Mouse (Mus musculus): ENCODE data around the gene Nkx2-5.

DNA sequence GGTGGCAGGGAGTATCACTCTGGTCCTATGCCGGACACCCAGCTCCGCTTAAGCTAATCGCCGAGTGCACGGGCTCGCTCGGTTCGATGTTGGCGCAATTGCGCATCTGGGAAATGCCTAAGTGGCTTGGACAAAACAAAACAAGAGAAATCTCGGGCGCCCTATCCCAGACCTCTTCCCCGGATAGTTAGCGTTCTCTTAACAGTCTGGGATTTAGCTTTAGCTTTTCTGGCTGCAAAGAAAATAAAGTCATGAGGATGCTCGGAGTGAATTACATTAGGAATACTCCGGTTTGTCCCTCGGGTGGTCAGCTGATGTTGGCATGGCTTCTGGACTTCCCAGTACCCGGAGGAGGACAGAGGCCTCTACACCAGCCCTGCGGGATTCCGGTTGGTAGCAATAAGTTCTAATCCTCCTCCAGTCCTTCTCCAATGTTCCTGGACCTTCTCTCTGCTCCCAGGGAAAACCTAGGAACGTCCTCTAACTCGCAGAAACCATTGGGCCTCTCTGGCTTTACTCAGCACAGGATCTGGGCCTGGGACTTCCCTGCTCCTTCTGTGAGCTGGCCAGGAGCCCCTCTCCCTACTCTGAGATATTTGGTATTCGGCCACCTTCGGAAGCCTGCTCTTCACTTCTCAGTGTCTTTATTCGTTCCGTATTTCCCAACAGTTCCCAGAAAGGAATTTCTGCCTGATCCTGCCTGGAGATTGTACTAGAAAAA is 4.9 kb downstream of the Nkx2-5 start:
- TF ChIP-seq NELFE (IDR thresholded peaks at IDR 0.05; ENCODE audit: low read depth, low read length) (no peak), CHD2 (IDR thresholded peaks at IDR 0.05; ENCODE audit: low read length) (no peak), GABPA (IDR thresholded peaks at IDR 0.05; ENCODE audit: low read depth, low read length) (no peak), POLR2A (IDR thresholded peaks at IDR 0.05; ENCODE audit: control insufficient read depth in 1 of 2, insufficient read depth in 1 of 2, low read depth in 1 of 2, low read length in 2 of 2, poor library complexity in 1 of 2) (no peak), CTCF (IDR thresholded peaks at IDR 0.05 in 2 of 3, conservative IDR thresholded peaks at IDR 0.05 in 1 of 3; ENCODE audit: control insufficient read depth in 1 of 3, insufficient read depth in 1 of 3, low read depth in 2 of 3, low read length in 3 of 3, poor library complexity in 1 of 3, severe bottlenecking in 1 of 3) (no peak), TCF12 (IDR thresholded peaks at IDR 0.05; ENCODE audit: low read depth, low read length) (no peak), MAFK (IDR thresholded peaks at IDR 0.05; ENCODE audit: borderline replicate concordance, low read depth, low read length) (no peak), JUND (IDR thresholded peaks at IDR 0.05; ENCODE audit: low read depth, low read length) (no peak), TAL1 (IDR thresholded peaks at IDR 0.05; ENCODE audit: low read length) (no peak), ZC3H11A (IDR thresholded peaks at IDR 0.05; ENCODE audit: low read depth, low read length) (no peak), GATA1 (IDR thresholded peaks at IDR 0.05; ENCODE audit: low read depth, low read length) (no peak), KAT2A (conservative IDR thresholded peaks at IDR 0.05; ENCODE audit: low read depth, low read length) (no peak), USF1 (IDR thresholded peaks at IDR 0.05; ENCODE audit: low read depth, low read length) (no peak)
